Mouse (Mus musculus) megakaryocyte, embryonic 14.5 days (primary cell): Measurements from ENCODE around the gene Pcgf6.

Experiments used
- FLI1 ChIP-seq: IDR thresholded peaks from 2 replicates; pipeline ENCODE4 v1.6.1; 2012; ENCODE audit warnings: low read length, inconsistent platforms, mixed read lengths
- GATA1 ChIP-seq: IDR thresholded peaks from 3 replicates; pipeline ENCODE4 v1.6.1; 2012; ENCODE audit warnings: mixed read lengths, low read length, inconsistent platforms, borderline replicate concordance

GRCm38 (mm10) chr19:47057684-47058083 is 7.0 kb upstream of the Pcgf6 start:
- TF ChIP-seq GATA1 (no peak), FLI1 (no peak)
